Mouse (Mus musculus) bone marrow, adult 2 months (tissue): ENCODE data around the gene Zfp422. TPM values are rescaled to one million over a fixed set of nuclear protein-coding genes. Genes with fewer than 3 reads are reported as not detected.

Source experiments
- H3K27ac ChIP-seq: fragments of 200-500 bp; 2 replicates; pipeline ENCODE4 v1.5.1; 2012; ENCODE audit warnings: low read depth, mild to moderate bottlenecking, control low read depth, inconsistent platforms, low read length; ENCODE audit not compliant: control insufficient read depth, poor library complexity, insufficient read depth
- H3K4me1 ChIP-seq: fragments of 200-500 bp; 2 replicates; pipeline ENCODE4 v1.6.1; 2011; ENCODE audit warnings: low read length; ENCODE audit not compliant: control insufficient read depth, insufficient read depth
- H3K4me3 ChIP-seq: fragments of 200-500 bp; replicated peaks from 2 replicates; pipeline ENCODE3; 2011; ENCODE audit warnings: mild to moderate bottlenecking, low read depth, low read length, control low read depth; ENCODE audit not compliant: control insufficient read depth
- CTCF ChIP-seq: fragments of 200-500 bp; IDR thresholded peaks from 2 replicates; pipeline ENCODE4 v1.5.1; 2011; ENCODE audit warnings: low read length, control low read depth; ENCODE audit not compliant: control insufficient read depth, insufficient read depth
- POLR2A ChIP-seq: fragments of 200-500 bp; IDR thresholded peaks from 2 replicates; pipeline ENCODE4 v1.6.1; 2011; ENCODE audit warnings: low read depth, mild to moderate bottlenecking, control low read depth, low read length, borderline replicate concordance; ENCODE audit not compliant: control insufficient read depth
- WGBS: fragments of 180-500 bp; shearing (Covaris S2); methylation state at CpG from one replicate; pipeline ENCODE4 v1.1.7; 2018; 5-methylcytosine and 5-hydroxymethylcytosine counted together
- polyA plus RNA-seq: library from polyadenylated mRNA; stranded (reverse); fragments of >200 nt; gene quantifications from 2 replicates; pipeline ENCODE4 v1.2.4, GENCODE M21; 2011; ENCODE audit warnings: low replicate concordance; ENCODE audit not compliant: missing spikeins, insufficient read depth, insufficient read length

Zfp422 gene
- polyA plus RNA-seq, 1 experiment = 12.1 TPM

DNA sequence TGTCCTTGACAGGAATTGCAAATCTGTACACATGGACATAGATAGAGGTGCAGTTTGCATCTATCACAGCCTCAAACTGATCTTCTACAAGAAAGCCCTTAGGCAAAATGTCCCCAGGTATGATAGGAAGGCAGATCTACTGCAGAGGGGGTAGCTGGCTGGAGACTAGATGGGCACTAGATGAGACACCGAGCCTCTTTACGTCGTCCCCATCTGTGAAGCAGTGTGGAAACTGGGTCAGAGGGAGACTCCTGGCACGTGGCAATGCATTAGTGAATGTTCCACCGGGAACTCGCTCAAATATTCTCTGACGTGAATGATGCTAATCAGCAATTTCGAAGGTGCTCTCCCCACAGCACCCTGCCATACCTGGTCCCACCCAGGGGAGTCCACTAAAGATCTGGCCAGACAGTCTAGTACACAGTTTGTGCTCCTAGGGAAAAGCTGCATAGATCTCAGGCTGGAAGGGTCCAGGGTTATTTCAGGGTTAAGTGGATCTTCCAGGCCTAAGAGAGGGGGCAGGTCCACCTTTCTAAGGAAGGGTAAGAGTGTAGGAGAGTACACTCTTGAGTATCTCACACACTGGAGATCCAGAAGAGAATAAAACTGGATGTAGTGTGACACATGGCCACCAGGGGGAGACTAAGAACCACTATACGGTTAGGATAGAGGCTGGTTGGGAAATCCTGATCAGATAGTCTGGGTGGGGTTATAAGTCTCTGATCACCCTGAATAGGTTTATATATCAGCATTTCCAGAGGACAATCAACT, 25.1 kb upstream of the Zfp422 start:
- no peak overlapping the region for H3K4me3 ChIP-seq
- no peak overlapping the region for H3K27ac ChIP-seq
- TF ChIP-seq POLR2A = no peak
- TF ChIP-seq CTCF = no peak
- 61% methylated on average over 9 of the region's 9 CpGs for WGBS
- peaks cover 1% of the 10 kb centered on the region; the same call in 1 of the 2 replicates for H3K4me1 ChIP-seq

DNA sequence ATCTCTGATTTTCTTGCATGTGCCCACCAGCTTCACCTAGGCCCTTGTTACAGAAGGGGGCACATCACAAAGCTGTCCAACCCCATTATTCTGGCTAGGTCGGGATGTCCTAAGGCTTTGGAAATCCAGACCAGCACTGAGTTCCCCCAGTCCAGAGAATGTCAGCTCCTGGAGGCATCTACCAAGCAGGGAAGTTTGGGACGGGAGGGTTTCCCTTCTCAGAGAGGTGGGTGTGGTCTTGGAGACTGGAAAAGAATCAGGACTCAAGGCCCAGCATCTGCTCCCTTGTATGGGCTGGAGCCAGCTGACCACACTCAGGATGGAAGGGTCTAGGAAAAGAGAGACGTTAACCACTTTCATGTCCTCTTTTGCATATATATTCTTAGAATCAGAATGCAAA, 24.4 kb upstream of the Zfp422 start:
- TF ChIP-seq POLR2A (no peak), CTCF (no peak)
- H3K4me1 ChIP-seq = peaks cover 1% of the 10 kb centered on the region; the same call in 1 of the 2 replicates
- WGBS = 60% methylated on average over 3 of the region's 3 CpGs
- H3K4me3 ChIP-seq = no peak overlapping the region
- no peak overlapping the region for H3K27ac ChIP-seq

DNA sequence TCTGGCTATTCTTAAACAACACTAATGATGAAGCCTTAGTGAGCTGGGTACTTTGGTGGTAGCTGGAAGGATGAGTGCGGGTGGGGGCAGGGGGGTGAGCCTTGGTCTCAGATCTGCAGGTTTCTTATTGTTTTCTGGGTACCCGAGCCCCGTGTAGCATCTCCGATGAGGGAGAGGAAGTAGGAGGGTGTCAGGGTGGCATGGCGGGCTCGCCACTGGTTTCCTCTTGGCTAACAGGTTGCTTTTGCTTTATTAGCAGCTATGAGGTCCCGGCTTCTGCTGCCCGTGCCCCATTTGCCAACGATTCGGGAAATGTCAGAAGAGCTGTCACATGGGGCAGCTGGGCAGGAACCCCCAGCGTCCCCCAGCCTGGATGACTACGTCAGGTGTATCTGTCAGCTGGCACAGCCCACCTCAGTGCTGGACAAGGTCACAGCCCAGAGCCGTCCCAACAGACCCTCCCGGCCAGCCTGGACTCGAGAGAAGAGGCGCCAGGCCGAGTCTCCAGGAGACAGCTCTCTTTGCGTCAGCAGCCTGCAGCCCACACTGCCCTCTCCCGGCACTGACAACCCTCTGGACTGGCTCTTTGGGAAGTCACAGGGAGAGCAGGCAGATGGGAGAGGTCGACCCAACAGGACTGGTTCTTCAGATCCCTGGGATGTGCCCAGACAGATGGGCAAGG, 22.8 kb upstream of the Zfp422 start:
- 0 out of 2 replicates have a peak overlapping the region, but pooled peaks have one; percentile 4 for H3K27ac ChIP-seq
- peak overlapping the region; percentile 11 for H3K4me3 ChIP-seq
- 7% methylated on average over 20 of the region's 20 CpGs for whole genome bisulfite sequencing
- peaks cover 1% of the 10 kb centered on the region; the same call in 1 of the 2 replicates for H3K4me1 ChIP-seq
- TF ChIP-seq POLR2A (no peak), CTCF (no peak)

DNA sequence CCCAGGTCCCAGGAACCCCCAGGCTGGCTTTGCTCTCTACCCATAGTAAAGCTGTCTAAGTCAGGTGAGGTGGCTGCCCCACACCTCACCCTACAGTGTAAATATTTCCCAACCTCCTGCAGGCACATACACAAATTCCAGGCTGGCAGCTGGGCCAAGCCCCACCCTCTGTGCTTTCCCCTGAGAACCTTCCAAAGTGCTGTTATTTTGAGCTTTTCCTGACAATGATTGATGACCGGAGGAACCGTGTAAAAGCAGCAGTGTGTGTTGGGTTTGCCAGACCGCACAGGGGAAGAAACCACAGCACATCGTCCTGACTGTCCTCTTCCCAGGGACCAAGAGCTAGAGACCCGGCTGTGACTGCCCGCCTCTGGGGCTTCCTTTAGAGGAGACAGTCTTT, 21.6 kb upstream of the Zfp422 start, which contains the start of gene Depp1:
Gene Depp1 (plus strand): TSS at position 204 of the 400 bp plus-strand sequence.
- TF ChIP-seq POLR2A = no peak
- TF ChIP-seq CTCF = no peak
- WGBS = 5% methylated on average over 6 of the region's 6 CpGs
- Histone ChIP-seq H3K27ac (no peak within 1 kb of the TSS), H3K4me3 (no peak within 1 kb of the TSS), H3K4me1 (peaks cover 1% of the 10 kb centered on the region; the same call in 1 of the 2 replicates)

DNA sequence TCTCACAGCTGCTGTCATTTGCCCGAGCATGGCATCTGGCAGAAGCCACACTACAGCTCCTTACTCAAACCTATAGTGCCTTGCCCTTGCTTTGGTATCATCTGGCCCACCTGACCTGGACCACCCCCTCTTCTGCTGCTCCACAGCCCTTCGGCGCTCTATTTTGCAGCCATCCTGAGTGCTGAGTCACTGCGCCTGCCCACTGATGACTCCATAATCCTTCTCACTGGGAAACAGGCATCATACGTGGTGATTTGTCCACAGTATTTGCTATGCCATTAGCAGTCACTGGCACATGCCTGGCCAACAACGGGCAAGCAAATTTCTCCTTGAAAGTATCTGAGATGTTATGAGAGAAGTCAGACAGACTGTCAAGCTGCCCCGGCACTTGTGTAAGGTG, 21.0 kb upstream of the Zfp422 start:
- H3K4me3 ChIP-seq = no peak overlapping the region
- WGBS = 33% methylated on average over 7 of the region's 7 CpGs

DNA sequence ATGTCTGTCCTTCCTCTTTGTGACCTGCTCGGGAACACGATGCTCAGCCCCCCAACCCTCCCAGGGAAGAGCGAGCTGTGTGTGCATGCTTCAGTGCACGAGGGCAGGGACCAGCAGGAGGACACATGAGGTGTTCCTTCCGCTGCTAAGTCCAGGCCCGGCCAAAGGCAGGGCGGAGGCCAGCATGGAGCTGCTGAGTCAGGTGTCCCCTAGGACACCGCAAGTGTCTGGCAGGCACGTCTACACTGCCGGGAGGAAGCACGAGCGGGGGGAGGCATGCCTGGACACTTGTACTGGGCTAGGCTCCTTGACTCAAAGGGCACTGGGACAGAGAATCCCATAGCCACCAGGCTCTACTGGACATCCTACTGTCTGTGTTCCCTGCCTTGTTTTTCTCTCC, 19.0 kb upstream of the Zfp422 start:
- TF ChIP-seq POLR2A (no peak), CTCF (no peak)
- H3K4me3 ChIP-seq = no peak overlapping the region
- H3K4me1 ChIP-seq = peaks cover 1% of the 10 kb centered on the region; the same call in 1 of the 2 replicates
- no peak overlapping the region for H3K27ac ChIP-seq
- 78% methylated on average over 12 of the region's 12 CpGs for WGBS

More for the DNA sequence above, 21.0 kb upstream of the Zfp422 start:
- no peak for TF ChIP-seq CTCF
- H3K4me1 ChIP-seq = peaks cover 1% of the 10 kb centered on the region; the same call in 1 of the 2 replicates
- H3K27ac ChIP-seq = no peak overlapping the region

DNA sequence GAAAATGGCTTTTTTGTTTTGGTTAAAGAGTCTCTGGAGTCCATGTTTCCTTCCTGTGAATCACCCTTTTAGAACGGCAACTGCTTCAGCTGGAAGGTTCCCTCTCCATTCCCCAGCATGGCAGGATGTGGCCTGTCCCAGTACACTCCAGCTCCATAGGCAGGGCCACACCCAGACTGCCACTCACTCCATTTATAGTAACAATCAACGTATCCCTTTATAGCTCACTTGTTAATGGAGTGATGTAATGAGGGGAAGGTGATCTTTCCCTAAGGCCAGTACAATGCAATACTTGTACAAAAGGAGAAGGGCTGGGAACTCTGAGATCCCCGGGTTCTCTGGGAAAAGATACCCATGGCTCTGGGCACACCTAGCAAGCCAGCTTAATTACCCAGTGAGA, 15.5 kb upstream of the Zfp422 start:
- Histone ChIP-seq H3K4me1 (no peaks in the 10 kb centered on the region), H3K4me3 (no peak overlapping the region), H3K27ac (no peak overlapping the region)
- WGBS = 43% methylated on average over 3 of the region's 3 CpGs
- no peak for TF ChIP-seq POLR2A
- TF ChIP-seq CTCF = no peak

DNA sequence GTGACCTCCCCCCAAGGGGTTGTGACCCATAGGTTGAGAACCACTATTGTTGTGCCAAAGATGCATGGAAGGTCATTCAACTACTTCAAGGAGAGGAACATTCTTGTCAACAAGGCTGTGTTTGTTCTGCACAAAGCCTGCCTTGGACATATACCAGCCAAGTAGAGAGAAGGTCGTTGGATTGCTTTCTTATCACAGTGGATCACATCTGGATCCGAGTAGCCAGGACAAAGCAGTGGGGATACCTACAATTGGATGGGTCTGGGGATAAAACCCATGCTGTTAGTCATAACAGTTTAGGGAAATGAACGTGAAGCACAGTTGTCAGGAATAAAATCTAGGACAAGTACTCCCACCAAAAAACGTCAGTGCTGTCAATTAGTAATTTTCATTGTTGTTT, 15.1 kb upstream of the Zfp422 start:
- Histone ChIP-seq H3K4me1 (no peaks in the 10 kb centered on the region), H3K4me3 (no peak overlapping the region), H3K27ac (no peak overlapping the region)
- TF ChIP-seq CTCF = no peak
- no peak for TF ChIP-seq POLR2A
- WGBS = 73% methylated on average over 4 of the region's 4 CpGs
